ENCODE assay signal across 8 mouse cellular contexts in genomic region chr2:152925189-152925872, GRCm38 (mm10).
DNase-seq lines count a peak whose midpoint lies in the region.

No protein-coding gene starts in this region.

- DNase-seq in spleen, postnatal 36 days (ENCODE audit: low spot score in 2 of 2), result peak; percentile 21 to 24
- no peak for DNase-seq in spleen, adult 18-20 months
- DNase-seq in heart, adult 11 months, result peak; percentile 99
- peak; percentile 66 for DNase-seq in kidney, adult 9 months
- DNase-seq in lung, postnatal 10 days, result peak; percentile 86
- no peak for DNase-seq in cerebellum, postnatal 25 days
- no peak for DNase-seq in c-Kit-positive CD71-positive TER-119-positive erythroid progenitor cells, embryonic 14.5 days (ENCODE audit: low spot score)
- no peak for DNase-seq in cerebellum, adult 11 months

Comparison
In these comparisons a context has a peak if more than half of its experiments do, and no peak if none do; other contexts are left out.
1. DNase-seq: peak in spleen, postnatal 36 days (2 of 2), heart, adult 11 months (single experiment), kidney, adult 9 months (single experiment) and lung, postnatal 10 days (single experiment); none in spleen, adult 18-20 months (0 of 2), cerebellum, postnatal 25 days (0 of 2), c-Kit-positive CD71-positive TER-119-positive erythroid progenitor cells, embryonic 14.5 days (single experiment) and cerebellum, adult 11 months (single experiment).